Mouse (Mus musculus): ENCODE results near the gene Aif1. TPM values are rescaled to one million over a fixed set of nuclear protein-coding genes. Genes with fewer than 3 reads are reported as not detected.
A peak's percentile ranks its signal among the peaks of the same experiment; 100 is the strongest.

The Aif1 gene
- polyA plus RNA-seq, 1 experiment from 2014 or later, result 34.1 TPM

DNA sequence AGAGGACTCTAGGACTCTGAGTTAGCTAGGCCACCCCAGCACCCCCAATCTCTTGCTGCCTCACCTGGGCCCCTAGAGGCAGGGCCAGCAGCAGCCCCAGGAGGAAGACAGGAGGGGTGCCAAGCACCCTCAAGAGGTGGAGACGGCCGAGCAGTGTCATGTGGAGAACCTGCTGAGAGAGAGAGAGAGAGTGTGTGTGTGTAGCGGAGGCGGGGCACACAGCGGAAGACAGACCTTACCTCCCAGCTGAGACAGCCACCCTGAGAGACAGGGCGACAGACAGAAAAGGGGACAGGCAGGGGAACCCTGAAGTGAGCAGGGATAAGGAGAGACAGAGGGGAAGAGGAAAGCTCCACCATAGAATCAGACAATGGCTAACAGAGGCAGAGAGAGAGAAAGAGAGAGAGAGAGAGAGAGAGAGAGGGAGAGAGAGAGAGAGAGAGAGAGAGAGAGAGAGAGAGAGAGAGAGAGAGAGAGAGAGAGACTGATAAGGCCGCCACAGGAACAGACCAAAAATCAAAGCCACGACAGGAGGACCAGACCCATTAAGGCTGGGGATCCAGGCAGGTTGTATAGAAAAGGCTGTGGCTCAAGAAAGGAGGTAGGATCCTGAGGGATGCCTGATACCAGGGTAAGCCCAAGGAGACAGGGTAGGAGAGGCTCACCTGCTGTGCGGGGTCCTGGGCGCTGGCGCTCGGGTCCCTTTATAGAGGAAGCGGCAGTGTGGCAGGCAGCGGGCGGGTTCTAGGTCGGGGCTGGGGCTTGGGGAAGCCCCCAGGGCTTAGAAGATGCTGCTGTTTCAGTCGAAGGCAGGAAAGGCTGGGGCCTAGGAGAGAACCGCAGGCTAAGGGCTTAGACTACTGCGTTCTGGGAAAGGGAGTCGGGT is 28.9 kb upstream of the Aif1 start, which contains the start of gene Lta:
Gene Lta, minus strand, starts transcription at position 858 of the 886 bp plus-strand sequence.
- ATAC-seq (no peak), DNase-seq (no peak)
- TF ChIP-seq CTCF (IDR thresholded peaks at IDR 0.05; ENCODE audit: low read depth), result no peak
- no peak for TF ChIP-seq EP300 (IDR thresholded peaks at IDR 0.05; ENCODE audit: low read depth)
- Histone ChIP-seq H3K9ac (replicated peaks) (no peak within 1 kb of the TSS), H3K27ac (ENCODE audit: low read depth) (no peak within 1 kb of the TSS), H3K4me1 (ENCODE audit: insufficient read depth) (peaks cover 16% of the 10 kb centered on the region), H3K9me3 (ENCODE audit: low read length) (no peaks in the 10 kb centered on the region), H3K4me2 (ENCODE audit: low read depth, low read length) (no peak within 1 kb of the TSS), H3K27me3 (ENCODE audit: insufficient read depth, low read length) (peaks cover 29% of the 10 kb centered on the region; the same call in 1 of the 2 replicates), H3K4me3 (ENCODE audit: low read depth, low read length) (no peak within 1 kb of the TSS), H3K36me3 (replicated peaks; ENCODE audit: insufficient read depth, low read length) (no peaks in the 10 kb centered on the region; the same call in 1 of the 2 replicates)
- WGBS (ENCODE audit: insufficient replicate concordance), result 34% methylated on average over 20 of the region's 20 CpGs

DNA sequence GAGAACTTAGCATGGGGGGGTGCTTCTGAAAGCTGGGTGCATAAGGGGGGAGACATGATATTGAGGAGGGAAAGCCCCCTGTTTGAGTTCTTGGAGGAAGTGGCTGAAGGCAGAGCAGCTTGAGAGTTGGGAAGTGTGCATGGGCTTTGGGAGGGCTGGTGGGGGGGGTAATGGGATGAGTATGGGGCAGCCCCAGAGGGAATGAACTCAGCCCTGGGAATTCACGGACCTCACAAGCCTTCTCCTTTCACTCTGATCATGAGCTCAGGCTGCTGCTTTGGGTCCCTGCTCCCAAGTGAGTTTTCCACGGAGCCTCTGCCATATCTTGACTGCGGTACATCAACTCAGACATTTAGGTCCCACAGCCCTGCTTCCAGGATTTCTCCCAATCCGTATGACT is 26.6 kb upstream of the Aif1 start:
- Histone ChIP-seq H3K27ac (ENCODE audit: low read depth) (no peak overlapping the region), H3K9me3 (ENCODE audit: low read length) (no peaks in the 10 kb centered on the region), H3K4me3 (ENCODE audit: low read depth, low read length) (no peak overlapping the region), H3K4me1 (ENCODE audit: insufficient read depth) (peaks cover 8% of the 10 kb centered on the region), H3K4me2 (ENCODE audit: low read depth, low read length) (peak overlapping the region; percentile 62), H3K9ac (replicated peaks) (no peak overlapping the region), H3K36me3 (replicated peaks; ENCODE audit: insufficient read depth, low read length) (no peaks in the 10 kb centered on the region; the same call in 1 of the 2 replicates), H3K27me3 (ENCODE audit: insufficient read depth, low read length) (peaks cover 29% of the 10 kb centered on the region; the same call in 1 of the 2 replicates)
- DNase-seq (no peak), ATAC-seq (no peak)
- TF ChIP-seq CTCF (IDR thresholded peaks at IDR 0.05; ENCODE audit: low read depth) (no peak), EP300 (IDR thresholded peaks at IDR 0.05; ENCODE audit: low read depth) (no peak)
- WGBS (ENCODE audit: insufficient replicate concordance), result 60% methylated on average over 4 of the region's 4 CpGs

DNA sequence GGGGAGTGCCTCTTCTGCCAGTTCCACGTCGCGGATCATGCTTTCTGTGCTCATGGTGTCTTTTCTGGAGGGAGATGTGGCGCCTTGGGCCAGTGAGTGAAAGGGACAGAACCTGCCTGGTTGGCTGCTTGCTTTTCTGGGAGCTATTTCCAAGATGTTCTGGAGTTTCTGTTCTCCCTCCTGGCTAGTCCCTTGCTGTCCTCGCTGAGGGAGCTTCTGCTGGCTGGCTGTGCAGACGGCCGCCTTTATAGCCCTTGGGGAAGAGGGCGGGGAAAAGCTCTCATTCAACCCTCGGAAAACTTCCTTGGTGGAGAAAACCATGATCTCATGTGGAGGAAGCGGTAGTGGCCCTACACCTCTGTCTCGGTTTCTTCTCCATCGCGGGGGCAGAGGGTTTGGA is 25.9 kb upstream of the Aif1 start, which contains the start of gene Tnf:
Gene Tnf, minus strand, starts transcription at position 221 of the 400 bp plus-strand sequence.
- Histone ChIP-seq H3K4me1 (ENCODE audit: insufficient read depth) (peaks cover 8% of the 10 kb centered on the region), H3K4me3 (ENCODE audit: low read depth, low read length) (peak within 1 kb of the TSS; percentile 48), H3K9me3 (ENCODE audit: low read length) (no peaks in the 10 kb centered on the region), H3K4me2 (ENCODE audit: low read depth, low read length) (peak within 1 kb of the TSS; percentile 62), H3K36me3 (replicated peaks; ENCODE audit: insufficient read depth, low read length) (no peaks in the 10 kb centered on the region; the same call in 1 of the 2 replicates), H3K27ac (ENCODE audit: low read depth) (peak within 1 kb of the TSS; percentile 75), H3K27me3 (ENCODE audit: insufficient read depth, low read length) (peaks cover 29% of the 10 kb centered on the region; the same call in 1 of the 2 replicates), H3K9ac (replicated peaks) (peak within 1 kb of the TSS; percentile 40)
- DNase-seq (peak; percentile 58), ATAC-seq (no peak)
- WGBS (ENCODE audit: insufficient replicate concordance), result 19% methylated on average over 13 of the region's 13 CpGs
- TF ChIP-seq EP300 (IDR thresholded peaks at IDR 0.05; ENCODE audit: low read depth), result no peak
- no peak for TF ChIP-seq CTCF (IDR thresholded peaks at IDR 0.05; ENCODE audit: low read depth)

DNA sequence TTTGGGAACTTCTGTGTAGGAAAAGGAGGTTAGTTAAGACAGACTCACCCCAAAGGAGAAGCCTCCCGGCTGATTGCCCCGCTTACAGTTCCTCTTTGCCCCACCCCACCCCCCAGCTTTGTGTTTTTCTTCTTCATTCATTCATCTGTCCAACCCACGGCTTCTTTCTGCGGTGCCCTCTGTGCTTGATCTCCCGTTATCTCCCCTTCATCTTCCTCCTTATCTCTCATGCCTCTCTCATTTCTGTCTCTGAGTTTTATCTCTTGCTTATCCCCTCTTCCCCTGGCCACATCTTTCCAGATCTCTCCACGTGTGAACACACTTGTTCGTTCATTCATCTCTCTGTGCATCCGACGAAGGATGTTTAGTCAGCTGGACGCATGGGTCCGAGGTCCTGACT is 25.3 kb upstream of the Aif1 start:
- H3K27me3 ChIP-seq (ENCODE audit: insufficient read depth, low read length), result peaks cover 29% of the 10 kb centered on the region; the same call in 1 of the 2 replicates

DNA sequence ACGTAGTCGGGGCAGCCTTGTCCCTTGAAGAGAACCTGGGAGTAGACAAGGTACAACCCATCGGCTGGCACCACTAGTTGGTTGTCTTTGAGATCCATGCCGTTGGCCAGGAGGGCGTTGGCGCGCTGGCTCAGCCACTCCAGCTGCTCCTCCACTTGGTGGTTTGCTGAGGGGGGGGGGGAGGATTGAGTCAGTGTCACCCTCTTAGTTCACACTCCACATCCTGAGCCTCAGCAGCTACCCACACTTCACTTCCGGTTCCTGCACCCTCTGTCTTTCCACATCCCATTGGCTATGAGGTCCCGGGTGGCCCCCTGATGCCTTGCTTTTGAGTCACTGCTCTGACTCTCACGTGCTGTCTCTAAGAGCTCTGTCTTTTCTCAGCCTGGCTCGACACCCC is 24.5 kb upstream of the Aif1 start:
- ATAC-seq, result peak; percentile 66
- 31% methylated on average over 11 of the region's 11 CpGs for WGBS (ENCODE audit: insufficient replicate concordance)
- TF ChIP-seq EP300 (IDR thresholded peaks at IDR 0.05; ENCODE audit: low read depth), result no peak
- TF ChIP-seq CTCF (IDR thresholded peaks at IDR 0.05; ENCODE audit: low read depth), result no peak
- Histone ChIP-seq H3K9ac (replicated peaks) (peak overlapping the region; percentile 30; the same call in 1 of the 2 replicates), H3K36me3 (replicated peaks; ENCODE audit: insufficient read depth, low read length) (no peaks in the 10 kb centered on the region; the same call in 1 of the 2 replicates), H3K27ac (ENCODE audit: low read depth) (peak overlapping the region; percentile 75), H3K9me3 (ENCODE audit: low read length) (no peaks in the 10 kb centered on the region), H3K4me2 (ENCODE audit: low read depth, low read length) (peak overlapping the region; percentile 62), H3K4me3 (ENCODE audit: low read depth, low read length) (peak overlapping the region; percentile 48), H3K4me1 (ENCODE audit: insufficient read depth) (peaks cover 8% of the 10 kb centered on the region), H3K27me3 (ENCODE audit: insufficient read depth, low read length) (peaks cover 31% of the 10 kb centered on the region; the same call in 1 of the 2 replicates)
- peak; percentile 69 for DNase-seq

More for the DNA sequence above, 25.3 kb upstream of the Aif1 start:
- no peak for DNase-seq
- no peak for ATAC-seq
- 20% methylated on average over 11 of the region's 11 CpGs for WGBS (ENCODE audit: insufficient replicate concordance)
- Histone ChIP-seq H3K9ac (replicated peaks) (peak overlapping the region; percentile 40), H3K4me2 (ENCODE audit: low read depth, low read length) (peak overlapping the region; percentile 62), H3K4me3 (ENCODE audit: low read depth, low read length) (peak overlapping the region; percentile 48), H3K4me1 (ENCODE audit: insufficient read depth) (peaks cover 8% of the 10 kb centered on the region), H3K9me3 (ENCODE audit: low read length) (no peaks in the 10 kb centered on the region), H3K27ac (ENCODE audit: low read depth) (peak overlapping the region; percentile 75), H3K36me3 (replicated peaks; ENCODE audit: insufficient read depth, low read length) (no peaks in the 10 kb centered on the region; the same call in 1 of the 2 replicates)
- TF ChIP-seq EP300 (IDR thresholded peaks at IDR 0.05; ENCODE audit: low read depth) (no peak), CTCF (IDR thresholded peaks at IDR 0.05; ENCODE audit: low read depth) (no peak)

DNA sequence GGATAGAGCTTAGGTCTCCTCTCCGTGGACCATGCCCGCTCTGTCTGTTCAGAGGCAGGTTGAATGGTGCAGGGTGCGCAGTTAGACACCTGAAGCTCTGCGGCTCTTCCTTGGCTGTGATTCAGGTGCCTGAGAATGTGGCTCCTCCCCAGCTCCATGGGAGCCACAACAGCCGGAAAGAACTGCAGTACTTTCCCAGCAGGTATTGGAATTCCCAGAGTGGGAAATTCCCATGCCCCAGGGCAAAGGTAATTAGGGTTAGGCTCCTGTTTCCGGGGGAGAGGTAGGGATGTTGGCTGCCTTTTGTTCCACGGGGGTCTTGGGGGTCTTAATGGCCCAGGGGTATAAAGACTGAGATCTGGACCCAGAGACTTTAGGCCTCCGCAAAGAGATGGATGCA is 23.1 kb upstream of the Aif1 start:
- Histone ChIP-seq H3K27ac (ENCODE audit: low read depth) (no peak overlapping the region), H3K9ac (replicated peaks) (no peak overlapping the region), H3K9me3 (ENCODE audit: low read length) (no peaks in the 10 kb centered on the region), H3K4me3 (ENCODE audit: low read depth, low read length) (no peak overlapping the region), H3K36me3 (replicated peaks; ENCODE audit: insufficient read depth, low read length) (no peaks in the 10 kb centered on the region; the same call in 1 of the 2 replicates), H3K4me2 (ENCODE audit: low read depth, low read length) (no peak overlapping the region), H3K4me1 (ENCODE audit: insufficient read depth) (peaks cover 16% of the 10 kb centered on the region), H3K27me3 (ENCODE audit: insufficient read depth, low read length) (peaks cover 34% of the 10 kb centered on the region)
- 60% methylated on average over 8 of the region's 8 CpGs for WGBS (ENCODE audit: insufficient replicate concordance)
- ATAC-seq (no peak), DNase-seq (no peak)
- TF ChIP-seq CTCF (IDR thresholded peaks at IDR 0.05; ENCODE audit: low read depth) (no peak), EP300 (IDR thresholded peaks at IDR 0.05; ENCODE audit: low read depth) (no peak)
